Mouse (Mus musculus) MEL (cell line): Measurements from ENCODE around the gene Nutf2. TPM values are rescaled to one million over a fixed set of nuclear protein-coding genes. Genes with fewer than 3 reads are reported as not detected.

Source experiments
- DNase-seq: peaks from one replicate; pipeline ENCODE4 v3.0.0; 2011; ENCODE audit warnings: low read depth, low spot score
- H3K27ac ChIP-seq: 2 replicates; pipeline ENCODE4 v1.5.1; 2012; ENCODE audit warnings: low read depth, mild to moderate bottlenecking, control low read depth, low read length, moderate library complexity; ENCODE audit not compliant: control insufficient read depth
- H3K27me3 ChIP-seq, 2 experiments: fragments of 150-350 bp in 1 of 2; sonication (generic) in 1 of 2; 2 replicates each; pipeline ENCODE4 v1.6.1; 2012; ENCODE audit warnings: low read length in 2 of 2, mild to moderate bottlenecking in 2 of 2, improper control_type of control experiment in 1 of 2, moderate library complexity in 1 of 2; ENCODE audit not compliant: insufficient read depth in 2 of 2, control insufficient read depth in 1 of 2
- H3K36me3 ChIP-seq, 2 experiments: 2 replicates each; pipeline ENCODE4 v1.6.1; 2012 to 2014; ENCODE audit warnings: low read length in 2 of 2, improper control_type of control experiment in 1 of 2, inconsistent platforms in 1 of 2, mild to moderate bottlenecking in 1 of 2; ENCODE audit not compliant: insufficient read depth in 2 of 2, control insufficient read depth in 1 of 2
- H3K4me1 ChIP-seq, 2 experiments: fragments of 150-350 bp in 1 of 2; sonication (generic) in 1 of 2; 2 replicates each; pipeline ENCODE4 v1.6.1; 2012; ENCODE audit warnings: low read length in 2 of 2, improper control_type of control experiment in 1 of 2, mild to moderate bottlenecking in 1 of 2; ENCODE audit not compliant: insufficient read depth in 2 of 2, control insufficient read depth in 1 of 2
- H3K4me3 ChIP-seq, 2 experiments: fragments of 150-350 bp in 1 of 2; sonication (generic) in 1 of 2; 2 replicates each; pipeline ENCODE4 v1.5.1; 2012; ENCODE audit warnings: low read depth in 2 of 2, low read length in 2 of 2, mild to moderate bottlenecking in 2 of 2, moderate library complexity in 2 of 2, control low read depth in 1 of 2, improper control_type of control experiment in 1 of 2; ENCODE audit not compliant: control insufficient read depth in 1 of 2, insufficient read depth in 1 of 2
- H3K79me2 ChIP-seq: 2 replicates; pipeline ENCODE4 v1.6.1; 2012; ENCODE audit warnings: mild to moderate bottlenecking, low read length, moderate library complexity; ENCODE audit not compliant: control insufficient read depth, poor library complexity, insufficient read depth
- H3K9ac ChIP-seq: 2 replicates; pipeline ENCODE4 v1.6.1; 2012; ENCODE audit warnings: low read depth, mild to moderate bottlenecking, control low read depth, low read length, moderate library complexity; ENCODE audit not compliant: control insufficient read depth, poor library complexity, severe bottlenecking
- H3K9me3 ChIP-seq: fragments of 150-350 bp; sonication (generic); replicated peaks from 2 replicates; pipeline ENCODE4 v1.6.1; 2012; ENCODE audit warnings: mild to moderate bottlenecking, low read length, improper control_type of control experiment, moderate library complexity; ENCODE audit not compliant: insufficient read depth
- E2F4 ChIP-seq: IDR thresholded peaks from 2 replicates; pipeline ENCODE4 v1.6.1; 2011; ENCODE audit warnings: low read depth, low read length, improper control_type of control experiment, borderline replicate concordance
- EP300 ChIP-seq, 2 experiments: IDR thresholded peaks; 2 replicates each; pipeline ENCODE4 v1.6.1; 2011; ENCODE audit warnings: improper control_type of control experiment in 2 of 2, low read length in 2 of 2, low read depth in 1 of 2, mild to moderate bottlenecking in 1 of 2
- GABPA ChIP-seq: IDR thresholded peaks from 2 replicates; pipeline ENCODE4 v1.6.1; 2012; ENCODE audit warnings: low read depth, mild to moderate bottlenecking, inconsistent platforms, low read length, improper control_type of control experiment, moderate library complexity
- HCFC1 ChIP-seq: IDR thresholded peaks from 2 replicates; pipeline ENCODE4 v1.6.1; 2012; ENCODE audit warnings: low read depth, mild to moderate bottlenecking, inconsistent platforms, low read length, improper control_type of control experiment, moderate library complexity
- KAT2A ChIP-seq: conservative IDR thresholded peaks from 2 replicates; pipeline ENCODE4 v1.6.1; 2012; ENCODE audit warnings: low read depth, low read length, improper control_type of control experiment, inconsistent platforms
- MAFK ChIP-seq: IDR thresholded peaks from 2 replicates; pipeline ENCODE4 v1.6.1; 2011; ENCODE audit warnings: low read depth, mild to moderate bottlenecking, low read length, improper control_type of control experiment, borderline replicate concordance
- MAX ChIP-seq: IDR thresholded peaks from 2 replicates; pipeline ENCODE4 v1.6.1; 2011; ENCODE audit warnings: low read length, improper control_type of control experiment
- MAZ ChIP-seq: IDR thresholded peaks from 2 replicates; pipeline ENCODE4 v1.6.1; 2012; ENCODE audit warnings: low read depth, mild to moderate bottlenecking, inconsistent platforms, low read length, improper control_type of control experiment
- NELFE ChIP-seq: IDR thresholded peaks from 2 replicates; pipeline ENCODE4 v1.6.1; 2011; ENCODE audit warnings: low read depth, low read length, improper control_type of control experiment
- NRF1 ChIP-seq: IDR thresholded peaks from 2 replicates; pipeline ENCODE4 v1.6.1; 2014; ENCODE audit warnings: low read depth, mild to moderate bottlenecking, inconsistent platforms, low read length, improper control_type of control experiment, moderate library complexity; ENCODE audit not compliant: poor library complexity, insufficient read depth, severe bottlenecking
- POLR2AphosphoS5 ChIP-seq: IDR thresholded peaks from 2 replicates; pipeline ENCODE4 v1.6.1; 2012; ENCODE audit warnings: low read depth, borderline replicate concordance, mild to moderate bottlenecking, inconsistent platforms, low read length, moderate library complexity, mixed read lengths
- RAD21 ChIP-seq: IDR thresholded peaks from 2 replicates; pipeline ENCODE4 v1.6.1; 2011; ENCODE audit warnings: mild to moderate bottlenecking, low read depth, low read length, improper control_type of control experiment
- SIN3A ChIP-seq: IDR thresholded peaks from 2 replicates; pipeline ENCODE4 v1.6.1; 2012; ENCODE audit warnings: low read length, improper control_type of control experiment, inconsistent platforms
- TAL1 ChIP-seq: IDR thresholded peaks from 2 replicates; pipeline ENCODE4 v1.6.1; 2012; ENCODE audit warnings: mild to moderate bottlenecking, inconsistent platforms, low read length, moderate library complexity, mixed read lengths
- TBP ChIP-seq: IDR thresholded peaks from 2 replicates; pipeline ENCODE4 v1.8.0; 2011; ENCODE audit warnings: low read depth, low read length, improper control_type of control experiment
- TCF12 ChIP-seq: IDR thresholded peaks from 2 replicates; pipeline ENCODE4 v1.6.1; 2014; ENCODE audit warnings: low read depth, mild to moderate bottlenecking, inconsistent platforms, low read length, improper control_type of control experiment, moderate library complexity
- UBTF ChIP-seq: IDR thresholded peaks from 2 replicates; pipeline ENCODE4 v1.6.1; 2012; ENCODE audit warnings: low read depth, mild to moderate bottlenecking, inconsistent platforms, low read length, improper control_type of control experiment, moderate library complexity, borderline replicate concordance; ENCODE audit not compliant: insufficient read depth
- USF2 ChIP-seq, 2 experiments: IDR thresholded peaks; 2 replicates each; pipeline ENCODE4 v1.6.1; 2011 to 2012; ENCODE audit warnings: improper control_type of control experiment in 2 of 2, low read length in 2 of 2, borderline replicate concordance in 1 of 2, inconsistent platforms in 1 of 2, low read depth in 1 of 2, mild to moderate bottlenecking in 1 of 2; ENCODE audit not compliant: insufficient read depth in 1 of 2
- ZC3H11A ChIP-seq: IDR thresholded peaks from 2 replicates; pipeline ENCODE4 v1.6.1; 2012; ENCODE audit warnings: low read depth, mild to moderate bottlenecking, inconsistent platforms, low read length, improper control_type of control experiment
- ZKSCAN1 ChIP-seq: IDR thresholded peaks from 2 replicates; pipeline ENCODE4 v1.6.1; 2012; ENCODE audit warnings: low read depth, mild to moderate bottlenecking, inconsistent platforms, low read length, improper control_type of control experiment, moderate library complexity
- polyA plus RNA-seq, 2 experiments: library from polyadenylated mRNA; stranded (reverse) in 1 of 2; unstranded in 1 of 2; fragments of >175 nt in 1 of 2; fragments of >200 nt in 1 of 2; gene quantifications; 2 replicates each; pipeline versions ENCODE4 v1.2.1 to v1.2.4; 2012; ENCODE audit warnings: low replicate concordance in 2 of 2, low read depth in 1 of 2; ENCODE audit not compliant: insufficient read length in 2 of 2, insufficient read depth in 1 of 2, missing spikeins in 1 of 2
- total RNA-seq: library from RNA; depleted of rRNA; stranded (reverse); fragments of 300-350 nt; gene quantifications from 2 replicates; pipeline ENCODE4 v1.2.3, GENCODE M21; 2012

Gene Nutf2
- total and polyA plus RNA-seq, 3 experiments = 28.0 to 167 TPM; not detected in 1

GRCm38 (mm10) chr8:105820925-105821324, 39.5 kb upstream of the Nutf2 start (continued):
- TF ChIP-seq MAZ (no peak), TAL1 (peak; percentile 95), POLR2AphosphoS5 (no peak), GABPA (no peak), USF2 (IDR thresholded peaks at IDR 0.05; ENCODE audit: borderline replicate concordance in 1 of 2, insufficient read depth in 1 of 2, low read depth in 1 of 2, low read length in 2 of 2) (no peak), MAFK (peak; percentile 6; the same call in 1 of the 2 replicates), UBTF (no peak), ZC3H11A (no peak), MAX (0 out of 2 replicates have a peak, but pooled peaks have one; percentile 39), NRF1 (no peak), KAT2A (no peak), E2F4 (no peak), RAD21 (no peak), ZKSCAN1 (no peak), SIN3A (peak; percentile 71), TCF12 (peak; percentile 94)

- no peak for DNase-seq
These were observed 34.9 kb upstream of the Nutf2 start for GRCm38 (mm10) chr8:105825506-105825905.

More at GRCm38 (mm10) chr8:105825506-105825905, 34.9 kb upstream of the Nutf2 start:
- Histone ChIP-seq H3K79me2 (peaks cover 11% of the 10 kb centered on the region), H3K36me3 (peaks cover 0 to 18% of the 10 kb centered on the region in 2 experiments), H3K9me3 (no peaks in the 10 kb centered on the region), H3K27ac (no peak overlapping the region), H3K4me3 (peak overlapping the region in 1 of 2 experiments; percentile 58; a peak in 1 of 4 replicates), H3K9ac (no peak overlapping the region; the same call in 1 of the 2 replicates), H3K4me1 (peaks cover 6 to 21% of the 10 kb centered on the region in 2 experiments), H3K27me3 (no peaks in the 10 kb centered on the region)
- TF ChIP-seq MAX (no peak), HCFC1 (no peak), MAZ (no peak), TBP (no peak), NELFE (no peak), EP300 (IDR thresholded peaks at IDR 0.05; ENCODE audit: low read depth in 1 of 2, low read length in 2 of 2) (no peak), MAFK (no peak), GABPA (no peak)
